Mouse (Mus musculus): ENCODE measurements around the gene AI481877. TPM values are rescaled to one million over a fixed set of nuclear protein-coding genes. Genes with fewer than 3 reads are reported as not detected.

AI481877 gene
- total RNA-seq, 4 experiments from 2014 or later, result 0.14 TPM; not detected in 3

GRCm38 (mm10) chr4:59034918-59035785 is 103.6 kb downstream of the AI481877 start, which contains the start of gene Gng10:
TSS of gene Gng10 (plus strand) at chr4:59035088.
- DNase-seq (ENCODE audit: low spot score in 2 of 2), result peak; percentile 52 to 54

DNA sequence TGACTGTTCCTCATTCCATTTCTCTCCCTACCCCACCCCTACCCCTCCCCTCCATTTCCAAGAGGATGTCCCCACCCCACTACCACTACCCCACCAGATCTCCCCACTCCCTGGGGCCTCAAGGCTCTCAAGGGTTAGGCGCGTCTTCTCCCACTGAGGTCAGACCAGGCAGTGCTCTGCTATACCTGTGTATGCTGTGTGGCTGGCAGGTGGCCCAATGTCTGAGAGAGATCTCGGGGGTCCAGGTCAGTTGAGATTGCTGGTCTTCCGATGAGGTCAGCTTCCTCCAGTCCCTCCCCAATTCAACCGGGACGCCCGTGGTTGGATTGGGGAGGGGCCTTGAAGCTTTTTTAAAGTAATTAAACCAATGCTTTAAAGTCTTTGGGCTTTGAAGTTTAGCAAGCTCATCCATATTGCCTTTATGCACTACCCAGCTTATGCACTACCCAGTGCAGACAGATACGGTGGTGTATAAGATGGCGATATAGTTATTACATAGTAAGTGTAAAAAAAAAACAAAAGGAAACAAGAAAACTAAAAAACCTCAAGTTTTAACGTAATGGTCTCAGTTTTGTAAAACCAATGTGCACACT is 104.4 kb downstream of the AI481877 start:
- DNase-seq (ENCODE audit: low spot score in 2 of 2), result no peak

- no peak for DNase-seq (ENCODE audit: low spot score in 2 of 2)
Observed at GRCm38 (mm10) chr4:59016922-59017321, 121.9 kb downstream of the AI481877 start.

DNA sequence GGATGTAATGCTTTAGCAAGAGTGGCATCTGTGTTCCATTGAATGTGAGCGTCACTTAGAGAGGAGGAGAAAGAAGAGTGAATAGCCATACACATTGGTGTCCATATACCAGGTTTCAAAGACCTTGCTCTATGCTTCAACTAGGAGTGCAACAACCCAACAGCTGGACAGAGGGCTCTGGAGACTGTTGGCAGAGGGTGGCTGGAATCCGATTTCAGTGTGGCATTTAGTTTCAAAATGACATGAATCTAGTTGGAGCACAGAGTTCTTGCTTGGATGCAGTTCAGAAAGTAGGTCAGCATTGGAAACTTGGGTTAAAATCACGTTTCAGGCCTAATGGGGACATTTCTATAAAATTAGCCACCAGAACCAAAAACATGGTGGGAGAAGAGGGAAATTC is 123.6 kb downstream of the AI481877 start:
- DNase-seq (ENCODE audit: low spot score in 2 of 2), result no peak

- DNase-seq (ENCODE audit: low spot score in 2 of 2), result no peak
Observed at GRCm38 (mm10) chr4:59011446-59011845, 127.3 kb downstream of the AI481877 start.

GRCm38 (mm10) chr4:59009696-59010095 is 129.1 kb downstream of the AI481877 start:
- no peak for DNase-seq (ENCODE audit: low spot score in 2 of 2)

GRCm38 (mm10) chr4:59009186-59009585 is 129.6 kb downstream of the AI481877 start:
- no peak for DNase-seq (ENCODE audit: low spot score in 2 of 2)

DNA sequence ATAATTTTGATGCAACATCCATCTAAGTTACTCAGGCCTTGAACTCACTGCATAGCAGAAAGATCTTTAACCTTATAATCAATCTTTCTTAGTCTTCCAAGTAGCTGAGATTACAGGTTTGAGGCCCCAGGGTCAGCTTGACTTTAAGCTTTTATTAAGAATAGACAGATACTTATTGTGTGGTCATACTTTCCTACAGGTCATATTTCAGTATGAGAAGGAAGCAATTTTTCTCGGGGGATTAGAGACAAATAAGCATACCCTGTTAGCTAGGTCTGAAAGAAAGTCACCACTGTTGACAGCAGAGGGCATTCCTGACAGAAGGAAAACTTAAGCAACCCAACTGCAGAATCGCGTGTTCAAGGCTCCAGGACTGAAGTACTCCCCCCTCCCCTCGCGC is 130.8 kb downstream of the AI481877 start:
- DNase-seq (ENCODE audit: low spot score in 2 of 2), result no peak

- no peak for DNase-seq (ENCODE audit: low spot score in 2 of 2)
Observed at GRCm38 (mm10) chr4:59007016-59007415, 131.8 kb downstream of the AI481877 start.

- no peak for DNase-seq (ENCODE audit: low spot score in 2 of 2)
Observed at GRCm38 (mm10) chr4:59006211-59006610, 132.6 kb downstream of the AI481877 start.

GRCm38 (mm10) chr4:59003806-59004200 is 135.0 kb downstream of the AI481877 start:
- no peak for DNase-seq (ENCODE audit: low spot score in 2 of 2)

GRCm38 (mm10) chr4:59002948-59003805 is 135.6 kb downstream of the AI481877 start, which contains the start of gene Gm20503:
TSS of gene Gm20503 (plus strand) at chr4:59003210.
- DNase-seq (ENCODE audit: low spot score in 2 of 2), result peak; percentile 71 to 88

DNA sequence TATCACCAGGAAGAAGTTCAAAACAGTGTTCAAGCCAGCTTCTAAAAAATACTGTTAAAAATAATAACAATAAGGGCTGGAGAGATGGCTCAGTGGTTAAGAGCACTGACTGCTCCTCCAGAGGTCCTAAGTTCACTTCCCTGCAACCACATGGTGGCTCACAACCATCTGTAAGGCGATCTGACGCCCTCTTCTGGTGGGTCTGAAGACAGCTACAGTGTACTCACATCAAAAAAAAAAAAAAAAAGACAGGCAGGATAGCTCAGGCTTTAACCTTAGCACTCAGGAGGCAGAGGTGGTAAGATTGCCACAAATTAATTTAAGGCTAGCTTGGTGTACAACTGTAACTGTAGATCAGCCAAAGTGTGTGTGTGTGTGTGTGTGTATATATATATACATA is 138.2 kb downstream of the AI481877 start:
- no peak for DNase-seq (ENCODE audit: low spot score in 2 of 2)

DNA sequence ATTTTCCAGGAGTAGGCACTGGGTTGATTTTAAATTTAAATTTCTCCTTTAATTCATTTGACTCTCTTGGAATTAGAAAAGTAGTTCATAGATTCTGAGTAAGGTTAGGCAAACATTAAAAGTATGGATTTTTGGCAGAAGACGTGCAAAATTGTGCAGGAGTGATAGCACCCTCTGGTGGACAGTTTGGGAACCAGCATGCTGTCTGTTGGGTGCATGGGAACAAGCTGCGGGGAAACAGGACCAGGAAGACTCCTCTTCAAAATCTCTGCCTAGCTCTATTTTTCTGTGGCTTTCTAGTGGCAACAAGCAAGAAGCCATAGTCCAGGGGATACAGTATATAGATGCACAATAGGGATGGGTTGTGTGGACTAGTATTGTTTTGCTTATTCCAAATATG is 139.1 kb downstream of the AI481877 start:
- peak; percentile 20 to 67 for DNase-seq (ENCODE audit: low spot score in 2 of 2)

- no peak for DNase-seq (ENCODE audit: low spot score in 2 of 2)
Observed at GRCm38 (mm10) chr4:58998688-58999087, 140.1 kb downstream of the AI481877 start.

- no peak for DNase-seq (ENCODE audit: low spot score in 2 of 2)
Observed at GRCm38 (mm10) chr4:58997081-58997480, 141.7 kb downstream of the AI481877 start.

- no peak for DNase-seq (ENCODE audit: low spot score in 2 of 2)
Observed at GRCm38 (mm10) chr4:58995251-58995693, 143.5 kb downstream of the AI481877 start.

DNA sequence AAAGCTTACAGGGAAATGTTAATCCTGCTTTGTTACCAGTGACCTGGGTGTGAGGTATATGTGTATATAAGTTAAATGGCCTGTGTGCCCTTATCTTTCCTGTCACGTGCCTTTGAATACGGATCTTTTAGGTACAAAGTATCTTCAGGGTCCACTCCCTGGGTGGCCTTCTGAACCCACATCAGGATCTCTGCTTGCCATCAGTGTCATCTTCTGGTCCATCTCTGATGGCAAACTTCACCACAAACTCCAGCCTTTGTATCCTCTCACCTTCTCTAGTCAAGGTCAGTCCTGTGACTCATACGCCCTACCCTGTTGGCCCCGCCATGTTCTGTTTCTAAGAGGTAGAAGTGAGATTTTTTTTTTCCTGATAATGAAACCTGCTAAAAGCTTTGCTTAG is 144.0 kb downstream of the AI481877 start, which contains the start of gene Dnajc25:
Gene Dnajc25, plus strand, starts transcription at position 301 of the 400 bp plus-strand sequence.
- no peak for DNase-seq (ENCODE audit: low spot score in 2 of 2)
